Mouse (Mus musculus) bone marrow, adult 2 months (tissue): ENCODE data around the gene Snx10.

Experiments
- CTCF ChIP-seq: fragments of 200-500 bp; IDR thresholded peaks from 2 replicates; pipeline ENCODE4 v1.5.1; 2011; ENCODE audit warnings: low read length, control low read depth; ENCODE audit not compliant: control insufficient read depth, insufficient read depth
- POLR2A ChIP-seq: fragments of 200-500 bp; IDR thresholded peaks from 2 replicates; pipeline ENCODE4 v1.6.1; 2011; ENCODE audit warnings: low read depth, mild to moderate bottlenecking, control low read depth, low read length, borderline replicate concordance; ENCODE audit not compliant: control insufficient read depth

DNA sequence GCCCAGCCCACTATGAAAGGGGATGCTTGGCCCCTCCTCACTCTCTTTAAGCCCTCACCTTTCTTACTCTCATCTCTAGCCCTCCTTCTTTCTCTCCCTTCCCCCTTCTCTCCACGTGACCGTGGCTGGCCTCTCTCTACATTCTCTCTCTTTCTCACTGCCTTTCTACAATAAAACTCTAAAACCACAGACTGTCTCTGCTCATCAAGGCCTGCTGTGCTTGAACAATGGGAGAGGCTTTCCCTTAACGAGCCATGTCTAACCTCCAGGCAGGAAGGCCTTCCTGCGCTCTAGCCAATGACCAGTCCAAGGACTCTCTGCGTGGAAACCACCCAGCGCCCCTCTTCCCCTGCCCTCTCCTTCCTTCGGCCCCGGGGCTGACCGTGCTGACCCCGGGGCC, 11.9 kb downstream of the Snx10 start:
- TF ChIP-seq CTCF (no peak), POLR2A (no peak)
